Mouse (Mus musculus) cerebellum, postnatal 36 days (tissue): ENCODE measurements around the gene Igdcc3.

Source experiments
- DNase-seq, 2 experiments: peaks; one replicate each; pipeline ENCODE4 v3.0.0; 2021 to 2022; ENCODE audit warnings: mixed read lengths in 2 of 2

The Igdcc3 gene

GRCm38 (mm10) chr9:65177912-65178311, 36.9 kb downstream of the Igdcc3 start:
- no peak for DNase-seq

GRCm38 (mm10) chr9:65178336-65179213, 37.6 kb downstream of the Igdcc3 start:
- DNase-seq = peak; percentile 24 to 29

GRCm38 (mm10) chr9:65179817-65180624, 39.0 kb downstream of the Igdcc3 start:
- no peak for DNase-seq

- peak; percentile 83 to 90 for DNase-seq
Observed at GRCm38 (mm10) chr9:65188599-65188998, 47.6 kb downstream of the Igdcc3 start.

- no peak for DNase-seq
Observed at GRCm38 (mm10) chr9:65190306-65190705, 49.3 kb downstream of the Igdcc3 start.

- DNase-seq = no peak
Observed at GRCm38 (mm10) chr9:65191389-65191754, 50.4 kb downstream of the Igdcc3 start.

GRCm38 (mm10) chr9:65191755-65192469, 50.9 kb downstream of the Igdcc3 start:
- no peak for DNase-seq

GRCm38 (mm10) chr9:65193214-65193613, 52.2 kb downstream of the Igdcc3 start:
- DNase-seq = no peak

- no peak for DNase-seq
Observed at GRCm38 (mm10) chr9:65195053-65195452, 54.1 kb downstream of the Igdcc3 start, which contains the start of gene Parp16. Gene Parp16 (plus strand): TSS chr9:65195353.

- peak; percentile 34 for DNase-seq
Observed at GRCm38 (mm10) chr9:65195621-65195981, 54.6 kb downstream of the Igdcc3 start.

GRCm38 (mm10) chr9:65195982-65196737, 55.2 kb downstream of the Igdcc3 start:
- DNase-seq = peak in 1 of 2 experiments; percentile 24

GRCm38 (mm10) chr9:65196738-65197569, 56.0 kb downstream of the Igdcc3 start:
- DNase-seq = peak; percentile 95 to 97

- DNase-seq = no peak
Observed at GRCm38 (mm10) chr9:65197826-65198225, 56.8 kb downstream of the Igdcc3 start.

GRCm38 (mm10) chr9:65199723-65200122, 58.7 kb downstream of the Igdcc3 start:
- no peak for DNase-seq

GRCm38 (mm10) chr9:65200606-65201005, 59.6 kb downstream of the Igdcc3 start:
- no peak for DNase-seq

GRCm38 (mm10) chr9:65201021-65201380, 60.0 kb downstream of the Igdcc3 start:
- no peak for DNase-seq

GRCm38 (mm10) chr9:65201381-65202164, 60.6 kb downstream of the Igdcc3 start:
- peak; percentile 84 to 87 for DNase-seq

- DNase-seq = no peak
Observed at GRCm38 (mm10) chr9:65202165-65202754, 61.3 kb downstream of the Igdcc3 start.

- DNase-seq = no peak
Observed at GRCm38 (mm10) chr9:65205049-65205815, 64.2 kb downstream of the Igdcc3 start.
